Mouse (Mus musculus): ENCODE results near the gene Sgms1. TPM values are rescaled to one million over a fixed set of nuclear protein-coding genes. Genes with fewer than 3 reads are reported as not detected.
"Not testable (repeated sequence)": the region's sequence is repeated elsewhere in the genome, so short reads cannot be mapped to it uniquely, and the experiment has no call there.

Gene Sgms1
- polyA plus RNA-seq, 1 experiment from 2014 or later = 26.2 TPM

- H3K27me3 ChIP-seq = no peaks in the 10 kb centered on the region
- in situ Hi-C loops (cut with MboI; ENCODE audit: low pct_unique_long_range_greater_than_20kb) = no loop called here
- no peak for TF ChIP-seq CTCF (IDR thresholded peaks at IDR 0.05)
- no peak for ATAC-seq
- ChIA-PET CTCF (interaction anchor here (1.0 to 1.7 kb wide), 5 partner anchors 9 to 204 kb away, joined by 3 to 8 read pairs (median 4); no protein-coding TSS in a partner anchor), POLR2A (interaction anchor here (0.7 kb wide), 1 partner anchor 143 kb away, joined by 4 read pairs; no protein-coding TSS in a partner anchor)
- no peak for DNase-seq (ENCODE audit: low read depth, low spot score)
Measured at GRCm38 (mm10) chr19:32373865-32374655, 15.5 kb downstream of the Sgms1 start.

- POLR2A ChIA-PET = no interaction called here
- CTCF ChIA-PET = interaction anchor here (1.2 kb wide), 1 partner anchor 20 kb away, joined by 3 read pairs; no protein-coding TSS in a partner anchor
- in situ Hi-C loops (cut with MboI; ENCODE audit: low pct_unique_long_range_greater_than_20kb) = no loop called here
- no peak for ATAC-seq
- no peak for TF ChIP-seq CTCF (IDR thresholded peaks at IDR 0.05)
- no peaks in the 10 kb centered on the region for H3K27me3 ChIP-seq
- no peak for DNase-seq (ENCODE audit: low read depth, low spot score)
Measured at GRCm38 (mm10) chr19:32372373-32372772, 17.1 kb downstream of the Sgms1 start.

GRCm38 (mm10) chr19:32367333-32367732 is 22.2 kb downstream of the Sgms1 start:
- POLR2A ChIA-PET = no interaction called here
- CTCF ChIA-PET = interaction anchor here (1.1 kb wide), 1 partner anchor 18 kb away, joined by 3 read pairs; no protein-coding TSS in a partner anchor
- in situ Hi-C loops (cut with MboI; ENCODE audit: low pct_unique_long_range_greater_than_20kb) = no loop called here
- no peak for ATAC-seq
- no peak for TF ChIP-seq CTCF (IDR thresholded peaks at IDR 0.05)
- no peak for DNase-seq (ENCODE audit: low read depth, low spot score)
- H3K27me3 ChIP-seq = no peaks in the 10 kb centered on the region

GRCm38 (mm10) chr19:32366406-32366805 is 23.1 kb downstream of the Sgms1 start:
- POLR2A ChIA-PET = no interaction called here
- in situ Hi-C loops (cut with MboI; ENCODE audit: low pct_unique_long_range_greater_than_20kb) = no loop called here

GRCm38 (mm10) chr19:32365111-32365510 is 24.4 kb downstream of the Sgms1 start:
- H3K27me3 ChIP-seq = no peaks in the 10 kb centered on the region
- no peak for TF ChIP-seq CTCF (IDR thresholded peaks at IDR 0.05)
- in situ Hi-C loops (cut with MboI; ENCODE audit: low pct_unique_long_range_greater_than_20kb) = no loop called here
- ChIA-PET CTCF (no interaction called here), POLR2A (interaction anchor here (1.1 kb wide), 1 partner anchor 9 kb away, joined by 3 read pairs; no protein-coding TSS in a partner anchor)
- ATAC-seq = no peak
- no peak for DNase-seq (ENCODE audit: low read depth, low spot score)

More at GRCm38 (mm10) chr19:32366406-32366805, 23.1 kb downstream of the Sgms1 start:
- no peak for ATAC-seq
- no peaks in the 10 kb centered on the region for H3K27me3 ChIP-seq
- DNase-seq (ENCODE audit: low read depth, low spot score) = no peak
- no peak for TF ChIP-seq CTCF (IDR thresholded peaks at IDR 0.05)
- CTCF ChIA-PET = no interaction called here

GRCm38 (mm10) chr19:32363587-32363986 is 25.9 kb downstream of the Sgms1 start:
- ChIA-PET CTCF (interaction anchor here (1.0 to 1.6 kb wide), 3 partner anchors 11 to 80 kb away, joined by 3 to 4 read pairs (median 4); no protein-coding TSS in a partner anchor), POLR2A (no interaction called here)
- DNase-seq (ENCODE audit: low read depth, low spot score) = no peak
- in situ Hi-C loops (cut with MboI; ENCODE audit: low pct_unique_long_range_greater_than_20kb) = no loop called here
- TF ChIP-seq CTCF (IDR thresholded peaks at IDR 0.05) = no peak
- no peaks in the 10 kb centered on the region for H3K27me3 ChIP-seq
- ATAC-seq = no peak

- H3K27me3 ChIP-seq = no peaks in the 10 kb centered on the region
- TF ChIP-seq CTCF (IDR thresholded peaks at IDR 0.05) = no peak
- in situ Hi-C loops (cut with MboI; ENCODE audit: low pct_unique_long_range_greater_than_20kb) = no loop called here
- no peak for DNase-seq (ENCODE audit: low read depth, low spot score)
- CTCF ChIA-PET = interaction anchor here (1.0 to 1.6 kb wide), 4 partner anchors 12 to 192 kb away, joined by 3 to 7 read pairs (median 4); no protein-coding TSS in a partner anchor
- ATAC-seq = no peak
- POLR2A ChIA-PET = no interaction called here
Measured at GRCm38 (mm10) chr19:32362520-32362919, 27.0 kb downstream of the Sgms1 start.

- CTCF ChIA-PET = interaction anchor here (0.9 to 1.2 kb wide), 2 partner anchors 13 to 191 kb away, joined by 3 to 4 read pairs; no protein-coding TSS in a partner anchor
- no peak for TF ChIP-seq CTCF (IDR thresholded peaks at IDR 0.05)
- no peak for ATAC-seq
- no peaks in the 10 kb centered on the region for H3K27me3 ChIP-seq
- POLR2A ChIA-PET = no interaction called here
- DNase-seq (ENCODE audit: low read depth, low spot score) = no peak
- in situ Hi-C loops (cut with MboI; ENCODE audit: low pct_unique_long_range_greater_than_20kb) = no loop called here
Measured at GRCm38 (mm10) chr19:32360989-32361698, 28.4 kb downstream of the Sgms1 start.

GRCm38 (mm10) chr19:32360546-32360945 is 29.0 kb downstream of the Sgms1 start:
- POLR2A ChIA-PET = no interaction called here
- no peak for DNase-seq (ENCODE audit: low read depth, low spot score)
- no peak for TF ChIP-seq CTCF (IDR thresholded peaks at IDR 0.05)
- ATAC-seq = no peak
- in situ Hi-C loops (cut with MboI; ENCODE audit: low pct_unique_long_range_greater_than_20kb) = no loop called here
- CTCF ChIA-PET = no interaction called here
- H3K27me3 ChIP-seq = no peaks in the 10 kb centered on the region

- POLR2A ChIA-PET = interaction anchor here (0.6 to 1.0 kb wide), 2 partner anchors 12 to 192 kb away, joined by 3 read pairs; no protein-coding TSS in a partner anchor
- in situ Hi-C loops (cut with MboI; ENCODE audit: low pct_unique_long_range_greater_than_20kb) = no loop called here
- H3K27me3 ChIP-seq = no peaks in the 10 kb centered on the region
- ATAC-seq = no peak
- no peak for DNase-seq (ENCODE audit: low read depth, low spot score)
- CTCF ChIA-PET = interaction anchor here (1.2 kb wide), 1 partner anchor 10 kb away, joined by 5 read pairs; no protein-coding TSS in a partner anchor
- TF ChIP-seq CTCF (IDR thresholded peaks at IDR 0.05) = no peak
Measured at GRCm38 (mm10) chr19:32358699-32359517, 30.6 kb downstream of the Sgms1 start.

GRCm38 (mm10) chr19:32358011-32358410 is 31.5 kb downstream of the Sgms1 start:
- ATAC-seq; H3K27me3 ChIP-seq; DNase-seq (ENCODE audit: low read depth, low spot score); POLR2A ChIA-PET; in situ Hi-C loops (cut with MboI; ENCODE audit: low pct_unique_long_range_greater_than_20kb): not testable (repeated sequence)
- CTCF ChIA-PET = interaction anchor here (1.2 kb wide), 1 partner anchor 9 kb away, joined by 5 read pairs; no protein-coding TSS in a partner anchor

Data from Patski (cell line).